Mouse (Mus musculus) hindbrain, embryonic 13.5 days (tissue): ENCODE results near the gene Tob2. TPM values are rescaled to one million over a fixed set of nuclear protein-coding genes. Genes with fewer than 3 reads are reported as not detected.
A peak's percentile ranks its signal among the peaks of the same experiment; 100 is the strongest.

Source experiments
- ATAC-seq: fragments of 200-750 bp; cut with Nextera tagmentation; 2 replicates; pipeline ENCODE4 v1.8.0; 2017; ENCODE audit warnings: moderate TSS enrichment; ENCODE audit not compliant: low FRiP score
- H3K27ac ChIP-seq: fragments of 300-500 bp; sonication (generic); 2 replicates; pipeline ENCODE4 v1.5.1; 2015; ENCODE audit warnings: inconsistent platforms, mild to moderate bottlenecking, moderate library complexity
- H3K27me3 ChIP-seq: fragments of 300-500 bp; sonication (generic); 2 replicates; pipeline ENCODE4 v1.6.1; 2015; ENCODE audit warnings: mild to moderate bottlenecking, inconsistent platforms
- H3K36me3 ChIP-seq: fragments of 300-500 bp; sonication (generic); 2 replicates; pipeline ENCODE4 v1.6.1; 2015; ENCODE audit warnings: mild to moderate bottlenecking, inconsistent platforms
- H3K4me1 ChIP-seq: fragments of 300-500 bp; sonication (generic); replicated peaks from 2 replicates; pipeline ENCODE4 v1.6.1; 2015; ENCODE audit warnings: inconsistent platforms
- H3K4me2 ChIP-seq: fragments of 300-500 bp; sonication (generic); 2 replicates; pipeline ENCODE4 v1.6.1; 2015; ENCODE audit warnings: inconsistent platforms, mild to moderate bottlenecking, moderate library complexity
- H3K4me3 ChIP-seq: fragments of 300-500 bp; sonication (generic); 2 replicates; pipeline ENCODE4 v1.5.1; 2015; ENCODE audit warnings: mild to moderate bottlenecking, inconsistent platforms
- H3K9ac ChIP-seq: fragments of 300-500 bp; sonication (generic); 2 replicates; pipeline ENCODE4 v1.6.1; 2015; ENCODE audit warnings: mild to moderate bottlenecking, inconsistent platforms
- H3K9me3 ChIP-seq: fragments of 300-500 bp; sonication (generic); 2 replicates; pipeline ENCODE4 v1.6.1; 2016; ENCODE audit warnings: inconsistent platforms
- WGBS: fragments of 180-500 bp; shearing (Covaris S2); methylation state at CpG from one replicate; pipeline ENCODE4 v1.1.7; 2015; 5-methylcytosine and 5-hydroxymethylcytosine counted together
- polyA plus RNA-seq: library from polyadenylated mRNA; unstranded; fragments of >200 nt; fragmentation: Nextera tagmentation; extraction: Ambion mirVana; gene quantifications from 2 replicates; pipeline ENCODE4 v1.2.1, GENCODE M21; 2015

Gene Tob2
- polyA plus RNA-seq, 1 experiment from 2014 or later, result 15.7 TPM

GRCm38 (mm10) chr15:81845724-81846123 is 12.9 kb downstream of the Tob2 start:
- no peak overlapping the region for H3K4me3 ChIP-seq
- H3K27me3 ChIP-seq, result no peaks in the 10 kb centered on the region
- peaks cover 30% of the 10 kb centered on the region for H3K36me3 ChIP-seq
- H3K27ac ChIP-seq, result no peak overlapping the region
- no peak overlapping the region for H3K9ac ChIP-seq
- ATAC-seq, result no peak
- H3K9me3 ChIP-seq, result no peaks in the 10 kb centered on the region
- no peaks in the 10 kb centered on the region for H3K4me1 ChIP-seq
- no peak overlapping the region for H3K4me2 ChIP-seq
- 39% methylated on average over 4 of the region's 4 CpGs for WGBS

GRCm38 (mm10) chr15:81845033-81845625 is 13.5 kb downstream of the Tob2 start:
- H3K4me2 ChIP-seq, result no peak overlapping the region
- H3K27ac ChIP-seq, result no peak overlapping the region
- no peaks in the 10 kb centered on the region for H3K4me1 ChIP-seq
- H3K4me3 ChIP-seq, result no peak overlapping the region
- H3K27me3 ChIP-seq, result no peaks in the 10 kb centered on the region
- 75% methylated on average over 5 of the region's 5 CpGs for WGBS
- no peak for ATAC-seq
- H3K9me3 ChIP-seq, result no peaks in the 10 kb centered on the region
- peaks cover 24% of the 10 kb centered on the region for H3K36me3 ChIP-seq
- H3K9ac ChIP-seq, result no peak overlapping the region

- Histone ChIP-seq H3K36me3 (peaks cover 5% of the 10 kb centered on the region; the same call in 1 of the 2 replicates), H3K9ac (no peak overlapping the region), H3K27me3 (0 out of 2 replicates have a peak, but pooled peaks cover 8% of the 10 kb centered on the region), H3K27ac (no peak overlapping the region), H3K4me1 (peaks cover 8% of the 10 kb centered on the region; the same call in 1 of the 2 replicates), H3K4me2 (no peak overlapping the region), H3K9me3 (no peaks in the 10 kb centered on the region), H3K4me3 (no peak overlapping the region)
- 87% methylated on average over 7 of the region's 7 CpGs for WGBS
- no peak for ATAC-seq
These were observed 16.3 kb downstream of the Tob2 start for GRCm38 (mm10) chr15:81842275-81842674.

- no peak overlapping the region for H3K9ac ChIP-seq
- no peak overlapping the region for H3K4me3 ChIP-seq
- H3K4me1 ChIP-seq, result peaks cover 19% of the 10 kb centered on the region
- peaks cover 25% of the 10 kb centered on the region; the same call in 1 of the 2 replicates for H3K27me3 ChIP-seq
- WGBS, result 93% methylated on average over 7 of the region's 7 CpGs
- no peak overlapping the region for H3K27ac ChIP-seq
- H3K4me2 ChIP-seq, result no peak overlapping the region
- ATAC-seq, result no peak
- no peaks in the 10 kb centered on the region for H3K36me3 ChIP-seq
- H3K9me3 ChIP-seq, result no peaks in the 10 kb centered on the region
These were observed 18.3 kb downstream of the Tob2 start for GRCm38 (mm10) chr15:81840306-81840705.

GRCm38 (mm10) chr15:81839634-81840033 is 19.0 kb downstream of the Tob2 start:
- Histone ChIP-seq H3K36me3 (no peaks in the 10 kb centered on the region), H3K4me1 (peaks cover 20% of the 10 kb centered on the region), H3K9me3 (no peaks in the 10 kb centered on the region), H3K9ac (no peak overlapping the region), H3K4me2 (no peak overlapping the region), H3K27me3 (peaks cover 30% of the 10 kb centered on the region; the same call in 1 of the 2 replicates), H3K4me3 (no peak overlapping the region), H3K27ac (no peak overlapping the region)
- 74% methylated on average over 5 of the region's 5 CpGs for WGBS
- peak; percentile 72; the same call in 1 of the 2 replicates for ATAC-seq

- Histone ChIP-seq H3K9ac (no peak overlapping the region), H3K27ac (no peak overlapping the region), H3K4me2 (no peak overlapping the region)
These were observed 19.9 kb downstream of the Tob2 start for GRCm38 (mm10) chr15:81838554-81839235.

GRCm38 (mm10) chr15:81836966-81837920 is 21.4 kb downstream of the Tob2 start:
- Histone ChIP-seq H3K4me3 (no peak overlapping the region), H3K9me3 (no peaks in the 10 kb centered on the region), H3K36me3 (no peaks in the 10 kb centered on the region), H3K9ac (no peak overlapping the region), H3K27ac (no peak overlapping the region), H3K4me1 (peaks cover 26% of the 10 kb centered on the region), H3K27me3 (peaks cover 35% of the 10 kb centered on the region; the same call in 1 of the 2 replicates), H3K4me2 (no peak overlapping the region)
- WGBS, result 67% methylated on average over 7 of the region's 7 CpGs
- no peak for ATAC-seq

More at GRCm38 (mm10) chr15:81838554-81839235, 19.9 kb downstream of the Tob2 start:
- H3K4me1 ChIP-seq, result peaks cover 26% of the 10 kb centered on the region
- 72% methylated on average over 14 of the region's 14 CpGs for WGBS
- H3K36me3 ChIP-seq, result no peaks in the 10 kb centered on the region
- no peak overlapping the region for H3K4me3 ChIP-seq
- no peaks in the 10 kb centered on the region for H3K9me3 ChIP-seq
- peaks cover 35% of the 10 kb centered on the region; the same call in 1 of the 2 replicates for H3K27me3 ChIP-seq
- ATAC-seq, result no peak

- Histone ChIP-seq H3K4me2 (peak overlapping the region; percentile 46), H3K4me1 (peaks cover 30% of the 10 kb centered on the region), H3K4me3 (peak overlapping the region; percentile 23), H3K9ac (peak overlapping the region; percentile 60), H3K27me3 (peaks cover 35% of the 10 kb centered on the region; the same call in 1 of the 2 replicates), H3K27ac (no peak overlapping the region), H3K36me3 (no peaks in the 10 kb centered on the region), H3K9me3 (no peaks in the 10 kb centered on the region)
- 2% methylated on average over 33 of the region's 33 CpGs for WGBS
- peak; percentile 64 for ATAC-seq
These were observed 22.3 kb downstream of the Tob2 start for GRCm38 (mm10) chr15:81836124-81836821.

- Histone ChIP-seq H3K27me3 (peaks cover 35% of the 10 kb centered on the region; the same call in 1 of the 2 replicates), H3K27ac (no peak overlapping the region), H3K4me1 (peaks cover 34% of the 10 kb centered on the region), H3K9me3 (no peaks in the 10 kb centered on the region), H3K9ac (no peak overlapping the region), H3K4me2 (no peak overlapping the region), H3K36me3 (no peaks in the 10 kb centered on the region), H3K4me3 (no peak overlapping the region)
- 68% methylated on average over 10 of the region's 10 CpGs for WGBS
- ATAC-seq, result no peak
These were observed 23.4 kb downstream of the Tob2 start for GRCm38 (mm10) chr15:81835007-81835880.

GRCm38 (mm10) chr15:81834171-81834841 is 24.3 kb downstream of the Tob2 start:
- H3K27ac ChIP-seq, result no peak overlapping the region
- no peak overlapping the region for H3K9ac ChIP-seq
- WGBS, result 53% methylated on average over 3 of the region's 3 CpGs
- H3K4me2 ChIP-seq, result no peak overlapping the region
- H3K36me3 ChIP-seq, result no peaks in the 10 kb centered on the region
- H3K4me3 ChIP-seq, result no peak overlapping the region
- ATAC-seq, result no peak
- peaks cover 28% of the 10 kb centered on the region for H3K4me1 ChIP-seq
- H3K27me3 ChIP-seq, result peaks cover 31% of the 10 kb centered on the region; the same call in 1 of the 2 replicates
- H3K9me3 ChIP-seq, result no peaks in the 10 kb centered on the region
